Mouse (Mus musculus) adrenal gland, postnatal 10 days (tissue): ENCODE measurements around the gene Gimap7. TPM values are rescaled to one million over a fixed set of nuclear protein-coding genes. Genes with fewer than 3 reads are reported as not detected.

Experiments used
- DNase-seq: peaks from one replicate; pipeline ENCODE4 v3.0.0; 2021; ENCODE audit warnings: mixed read lengths
- total RNA-seq, 2 experiments: library from RNA; stranded (reverse); gene quantifications; 2 replicates each; pipeline ENCODE4 v1.2.3; 2021

Gimap7 gene
- total RNA-seq, 2 experiments from 2014 or later, result 0.96 to 1.6 TPM

- no peak for DNase-seq
These were observed 29.1 kb upstream of the Gimap7 start for GRCm38 (mm10) chr6:48689320-48689719.

DNA sequence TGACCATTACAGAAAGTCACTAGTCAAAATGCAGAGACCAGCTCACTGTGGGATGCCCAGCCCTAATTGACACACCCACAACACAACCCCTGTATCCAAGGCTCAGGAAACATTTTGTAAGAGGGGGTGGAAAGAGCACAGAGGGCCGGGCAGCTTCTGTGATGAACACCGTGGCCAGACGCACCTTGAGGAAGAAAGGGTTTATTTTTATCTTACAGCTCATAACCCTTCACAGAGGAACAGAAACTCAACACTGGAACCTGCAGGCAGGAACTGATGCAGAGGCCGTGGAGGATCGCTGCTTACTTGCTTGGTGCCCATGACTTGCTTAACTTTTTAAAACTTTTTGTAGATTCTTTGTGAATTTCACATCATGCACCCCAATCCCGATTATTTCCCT, 25.5 kb upstream of the Gimap7 start:
- no peak for DNase-seq

DNA sequence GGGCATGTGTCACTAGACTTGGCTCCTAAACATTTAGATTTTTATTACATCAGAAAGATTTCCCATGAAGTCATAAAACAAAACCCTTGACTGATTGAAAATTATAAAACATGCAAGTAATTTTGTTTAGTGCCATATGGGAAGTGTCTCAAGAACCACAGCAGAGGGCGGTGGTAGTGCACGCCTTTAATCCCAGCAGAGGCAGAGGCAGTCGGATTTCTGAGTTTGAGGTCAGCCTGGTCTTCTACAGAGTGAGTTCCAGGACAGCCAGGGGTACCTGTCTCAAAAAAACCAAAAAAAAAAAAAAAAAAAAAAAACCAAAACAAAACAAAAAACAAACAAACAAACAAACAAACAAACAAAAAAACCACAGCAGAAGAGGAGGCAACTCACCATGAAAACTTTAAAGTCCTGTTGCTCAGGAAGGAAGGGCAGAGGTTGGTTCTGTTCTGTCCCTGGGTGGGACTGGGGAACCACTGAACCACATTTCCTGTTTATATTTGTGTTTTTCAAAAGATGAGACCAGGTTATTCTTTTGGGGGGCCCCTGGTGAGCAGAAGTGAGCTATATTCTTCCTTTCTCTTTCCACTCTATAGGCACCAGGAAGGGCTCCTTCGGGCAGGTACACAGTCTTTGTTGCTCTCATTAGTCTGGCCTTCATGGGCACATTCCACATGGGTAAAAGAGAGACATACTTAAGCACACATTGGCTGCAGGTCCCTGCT, 21.4 kb upstream of the Gimap7 start:
- DNase-seq, result no peak

DNA sequence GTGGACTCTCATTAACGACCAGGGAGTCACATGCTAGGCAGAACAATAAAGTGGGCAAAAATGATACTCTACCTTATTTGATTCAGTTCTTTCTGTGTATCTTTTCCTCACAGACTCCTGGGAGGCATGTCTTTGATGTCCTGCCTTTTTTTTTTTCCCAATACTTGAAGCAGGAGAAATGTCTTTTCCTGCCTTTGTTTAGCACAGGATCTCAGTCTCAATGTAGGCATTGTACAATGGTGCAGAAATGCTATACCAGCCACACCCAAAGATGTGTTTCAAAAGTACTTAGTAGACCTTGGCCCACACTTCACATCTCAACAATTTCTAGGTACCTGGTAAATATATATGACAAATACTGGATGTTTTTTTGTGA, 20.9 kb upstream of the Gimap7 start:
- DNase-seq, result no peak

- DNase-seq, result no peak
These were observed 20.2 kb upstream of the Gimap7 start for GRCm38 (mm10) chr6:48698066-48698856.

GRCm38 (mm10) chr6:48698888-48699287, 19.5 kb upstream of the Gimap7 start:
- DNase-seq, result no peak

- DNase-seq, result no peak
These were observed 18.0 kb upstream of the Gimap7 start for GRCm38 (mm10) chr6:48700251-48701075.

DNA sequence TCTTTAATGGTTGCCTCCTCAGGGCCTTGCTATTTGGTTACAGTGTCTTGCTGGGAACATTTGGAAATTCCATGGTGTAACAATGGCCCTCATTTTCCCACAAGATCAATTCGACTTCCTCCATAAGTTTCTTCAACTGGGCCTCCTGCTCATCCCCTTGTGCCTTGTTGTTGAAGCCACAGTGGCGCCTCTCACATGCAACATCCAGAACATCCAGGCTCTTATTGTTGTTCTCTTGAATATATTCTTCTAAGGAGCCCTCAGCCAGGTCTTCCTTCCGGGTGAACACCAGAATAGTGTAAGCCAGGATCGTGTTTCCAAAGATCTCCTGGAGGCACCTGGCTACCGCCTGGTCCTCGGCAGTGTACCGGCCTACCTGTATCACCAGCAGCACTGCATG, 16.3 kb upstream of the Gimap7 start:
- no peak for DNase-seq

- no peak for DNase-seq
These were observed 15.8 kb upstream of the Gimap7 start for GRCm38 (mm10) chr6:48702601-48703000.

DNA sequence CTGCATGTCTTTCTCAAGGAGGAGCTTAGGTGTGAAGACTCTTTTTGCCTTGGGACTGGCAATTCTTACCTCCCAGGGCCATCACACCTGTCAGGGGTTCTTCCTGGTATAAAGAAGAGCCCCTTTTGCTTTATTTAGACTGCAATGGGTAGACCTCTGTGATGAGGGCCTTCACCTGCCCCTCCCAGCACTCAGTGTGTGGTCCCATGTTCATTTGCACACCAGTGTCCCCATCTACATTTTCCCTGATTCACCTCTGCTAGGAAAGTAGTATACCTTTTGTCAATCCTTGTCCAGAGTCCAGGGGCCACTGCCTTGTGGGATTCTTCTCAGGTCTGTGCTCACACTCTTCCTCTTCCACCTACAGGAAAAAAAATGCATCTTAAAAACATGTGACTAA, 14.3 kb upstream of the Gimap7 start:
- no peak for DNase-seq

DNA sequence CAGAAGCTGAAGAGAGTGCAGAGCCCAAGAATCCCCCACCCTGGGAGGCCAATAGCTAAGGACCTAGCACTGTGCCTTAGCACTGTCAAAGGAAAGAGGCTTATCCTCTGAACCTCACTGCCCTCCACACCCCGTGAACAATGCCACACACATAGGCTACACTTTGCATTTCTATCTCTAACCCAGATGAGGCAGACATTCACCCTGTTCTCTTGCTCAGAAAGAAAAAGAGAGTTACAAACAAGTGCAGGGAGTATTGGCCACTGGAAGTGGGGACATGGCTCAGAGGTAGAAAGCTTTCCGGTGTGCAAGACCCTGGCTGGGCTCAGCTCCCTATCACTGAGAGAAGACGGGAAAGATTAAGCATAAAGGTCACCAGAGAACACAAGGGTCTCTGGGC, 12.3 kb upstream of the Gimap7 start:
- DNase-seq, result no peak

DNA sequence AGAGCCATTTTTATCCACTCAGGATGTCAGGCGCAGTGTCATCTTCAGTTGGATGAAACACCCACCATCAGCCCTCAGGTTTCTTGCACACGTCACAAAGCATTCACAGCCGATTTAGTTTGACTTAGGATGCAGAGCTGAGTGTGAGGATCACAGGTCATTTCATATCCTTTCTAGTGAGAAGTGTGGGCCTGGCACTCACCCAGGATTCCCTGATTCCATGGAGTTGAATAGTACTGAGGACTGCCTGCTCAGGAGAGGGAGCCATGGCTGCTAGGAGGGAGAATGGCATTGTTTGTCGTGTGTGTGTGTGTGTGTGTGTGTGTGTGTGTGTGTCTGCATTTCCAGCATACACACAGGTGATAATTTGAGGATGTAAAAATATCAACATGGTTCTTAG, 1.9 kb downstream of the Gimap7 start:
- no peak for DNase-seq

GRCm38 (mm10) chr6:48723468-48723867, 5.0 kb downstream of the Gimap7 start:
- DNase-seq, result no peak

- peak; percentile 51 for DNase-seq
These were observed 7.1 kb downstream of the Gimap7 start for GRCm38 (mm10) chr6:48725476-48725875.

DNA sequence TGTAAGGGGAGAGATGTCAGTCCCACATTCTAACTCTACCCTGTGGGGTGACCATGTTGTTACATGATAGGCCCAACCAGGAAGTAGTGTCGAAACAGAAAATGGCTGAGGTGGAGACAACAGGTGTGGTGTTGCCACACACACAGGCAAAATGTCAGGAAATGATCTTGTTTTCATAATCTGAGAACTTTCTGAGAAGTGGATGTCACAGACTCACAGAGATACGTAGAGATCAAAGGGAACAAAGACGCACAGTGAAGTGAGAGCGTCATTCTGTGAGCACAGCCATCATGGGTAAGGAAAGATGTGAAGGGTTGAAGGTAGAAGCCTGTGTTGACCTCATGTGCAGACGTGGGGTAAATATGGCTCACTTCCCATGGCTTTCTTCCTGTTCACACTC, 9.3 kb downstream of the Gimap7 start:
- no peak for DNase-seq

GRCm38 (mm10) chr6:48732864-48733304, 14.5 kb downstream of the Gimap7 start:
- DNase-seq, result no peak

- no peak for DNase-seq
These were observed 15.2 kb downstream of the Gimap7 start for GRCm38 (mm10) chr6:48733660-48734059.

- no peak for DNase-seq
These were observed 18.6 kb downstream of the Gimap7 start for GRCm38 (mm10) chr6:48737053-48737452.

GRCm38 (mm10) chr6:48737688-48738087, 19.3 kb downstream of the Gimap7 start:
- no peak for DNase-seq

DNA sequence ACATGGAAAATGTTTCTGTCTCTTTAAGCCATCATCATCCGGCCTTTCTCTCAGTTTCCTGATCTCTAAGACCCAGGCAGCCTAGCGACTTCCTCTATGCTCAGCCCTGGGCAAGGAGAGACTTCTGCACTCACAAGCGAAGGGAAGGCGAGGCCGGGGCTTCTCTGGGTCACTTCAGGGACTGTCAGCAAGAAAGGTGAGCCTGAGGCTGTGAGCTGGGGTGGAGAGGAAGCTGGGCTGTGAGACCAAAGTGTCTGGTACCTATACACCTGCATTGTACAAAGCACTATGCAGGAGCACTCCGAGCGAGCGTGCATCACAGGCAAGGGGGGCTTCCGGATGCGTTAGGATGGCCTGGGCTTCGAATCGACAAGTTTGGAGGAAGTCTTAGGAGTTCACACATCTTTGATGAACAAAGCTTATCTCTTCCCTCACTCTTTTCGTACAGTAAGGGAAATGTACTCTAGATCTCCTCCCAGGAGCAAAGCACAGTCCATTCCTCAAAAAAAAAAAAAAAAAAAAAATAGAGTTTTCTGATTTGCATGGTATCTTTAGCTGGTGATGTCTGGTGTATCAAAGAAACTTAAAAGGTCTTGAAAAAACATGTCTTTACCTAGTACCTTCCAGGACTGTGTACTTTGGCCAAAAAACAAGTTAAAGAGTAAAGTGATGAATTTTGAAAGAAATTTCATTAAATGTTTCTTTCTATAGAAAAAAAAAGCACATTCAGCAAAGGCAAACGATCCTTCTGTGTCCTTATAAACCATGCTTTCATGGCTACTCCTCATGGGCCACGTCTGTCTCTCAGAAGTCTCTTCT, 20.7 kb downstream of the Gimap7 start, which contains the start of gene Gimap1:
TSS of gene Gimap1 (plus strand) at position 94 of the 819 bp plus-strand sequence.
- peak; percentile 29 for DNase-seq

GRCm38 (mm10) chr6:48739780-48740055, 21.3 kb downstream of the Gimap7 start:
- no peak for DNase-seq
